Mouse (Mus musculus) lung, postnatal 0 days (tissue): ENCODE measurements around the gene Runx3. TPM values are rescaled to one million over a fixed set of nuclear protein-coding genes. Genes with fewer than 3 reads are reported as not detected.

Experiments used
- ATAC-seq: fragments of 200-750 bp; cut with Nextera tagmentation; 2 replicates; pipeline ENCODE4 v1.8.0; 2017; ENCODE audit warnings: moderate library complexity
- DNase-seq: peaks from one replicate; pipeline ENCODE4 v3.0.0-alpha.2; 2016; ENCODE audit warnings: low spot score
- H3K27ac ChIP-seq: fragments of 300-500 bp; sonication (generic); 2 replicates; pipeline ENCODE4 v1.5.1; 2014; ENCODE audit warnings: antibody characterized with exemption, mild to moderate bottlenecking, low read length, mixed read lengths
- H3K27me3 ChIP-seq: fragments of 300-500 bp; sonication (generic); replicated peaks from 2 replicates; pipeline ENCODE4 v1.6.1; 2014; ENCODE audit warnings: low read length, mixed read lengths; ENCODE audit not compliant: insufficient read depth
- H3K36me3 ChIP-seq: fragments of 300-500 bp; sonication (generic); 2 replicates; pipeline ENCODE4 v1.6.1; 2014; ENCODE audit warnings: low read length, mixed read lengths; ENCODE audit not compliant: insufficient read depth
- H3K4me1 ChIP-seq: fragments of 300-500 bp; sonication (generic); 2 replicates; pipeline ENCODE4 v1.6.1; 2014; ENCODE audit warnings: antibody characterized with exemption, low read depth, low read length, mixed read lengths; ENCODE audit not compliant: insufficient read depth
- H3K4me2 ChIP-seq: fragments of 300-500 bp; sonication (generic); replicated peaks from 2 replicates; pipeline ENCODE4 v1.6.1; 2014; ENCODE audit warnings: low read depth, mild to moderate bottlenecking, low read length, moderate library complexity, mixed read lengths
- H3K4me3 ChIP-seq: fragments of 300-500 bp; sonication (generic); 2 replicates; pipeline ENCODE4 v1.5.1; 2014; ENCODE audit warnings: low read depth, low read length
- H3K9ac ChIP-seq: fragments of 300-500 bp; sonication (generic); replicated peaks from 2 replicates; pipeline ENCODE4 v1.6.1; 2014; ENCODE audit warnings: low read depth, mild to moderate bottlenecking
- H3K9me3 ChIP-seq: fragments of 300-500 bp; sonication (generic); 2 replicates; pipeline ENCODE4 v1.6.1; 2016; ENCODE audit warnings: low read length, mixed read lengths
- CTCF ChIP-seq: IDR thresholded peaks from 2 replicates; pipeline ENCODE4 v1.5.1; 2016; ENCODE audit warnings: antibody characterized with exemption, mild to moderate bottlenecking
- EP300 ChIP-seq: IDR thresholded peaks from 2 replicates; pipeline ENCODE4 v1.6.1; 2016; ENCODE audit warnings: antibody characterized with exemption, mild to moderate bottlenecking, control low read depth
- WGBS: fragments of 180-500 bp; shearing (Covaris S2); extraction: QIAGEN DNeasy Blood & Tissue Kit; methylation state at CpG from one replicate; pipeline ENCODE4 v1.1.7; 2014; 5-methylcytosine and 5-hydroxymethylcytosine counted together
- polyA plus RNA-seq: library from polyadenylated mRNA; unstranded; fragments of >200 nt; fragmentation: Nextera tagmentation; extraction: Ambion mirVana; gene quantifications from 2 replicates; pipeline ENCODE4 v1.2.1, GENCODE M21; 2015

The Runx3 gene
- polyA plus RNA-seq, 1 experiment from 2014 or later: 0.13 TPM

GRCm38 (mm10) chr4:135106968-135107367 lies 13.5 kb upstream of the Runx3 start:
- ATAC-seq (no peak), DNase-seq (no peak)
- Histone ChIP-seq H3K4me3 (no peak overlapping the region), H3K4me1 (no peaks in the 10 kb centered on the region), H3K27me3 (no peaks in the 10 kb centered on the region), H3K27ac (no peak overlapping the region), H3K9ac (no peak overlapping the region), H3K36me3 (no peaks in the 10 kb centered on the region), H3K9me3 (no peaks in the 10 kb centered on the region), H3K4me2 (no peak overlapping the region)
- TF ChIP-seq CTCF: no peak
- TF ChIP-seq EP300: no peak
- WGBS: 46% methylated on average over 4 of the region's 4 CpGs

- H3K36me3 ChIP-seq: no peaks in the 10 kb centered on the region
- H3K27me3 ChIP-seq: no peaks in the 10 kb centered on the region
- H3K9ac ChIP-seq: no peak overlapping the region
- DNase-seq: no peak
- no peak for ATAC-seq
- no peak overlapping the region for H3K4me2 ChIP-seq
- H3K27ac ChIP-seq: no peak overlapping the region
- TF ChIP-seq CTCF: no peak
- TF ChIP-seq EP300: no peak
- H3K9me3 ChIP-seq: no peaks in the 10 kb centered on the region
- no peaks in the 10 kb centered on the region for H3K4me1 ChIP-seq
- 60% methylated on average over 3 of the region's 3 CpGs for WGBS
- no peak overlapping the region for H3K4me3 ChIP-seq
These were observed 11.8 kb upstream of the Runx3 start for GRCm38 (mm10) chr4:135108666-135109065.

- ATAC-seq (no peak), DNase-seq (no peak)
- H3K4me3 ChIP-seq: no peak overlapping the region
- H3K9ac ChIP-seq: no peak overlapping the region
- H3K4me2 ChIP-seq: no peak overlapping the region
- H3K4me1 ChIP-seq: no peaks in the 10 kb centered on the region
- TF ChIP-seq CTCF: no peak
- no peak for TF ChIP-seq EP300
- no peaks in the 10 kb centered on the region for H3K9me3 ChIP-seq
- WGBS: 88% methylated on average over 6 of the region's 8 CpGs
- no peaks in the 10 kb centered on the region for H3K27me3 ChIP-seq
- no peak overlapping the region for H3K27ac ChIP-seq
- H3K36me3 ChIP-seq: no peaks in the 10 kb centered on the region
These were observed 6.8 kb upstream of the Runx3 start for GRCm38 (mm10) chr4:135113656-135114055.

GRCm38 (mm10) chr4:135114301-135114700 lies 6.2 kb upstream of the Runx3 start:
- no peak for TF ChIP-seq CTCF
- TF ChIP-seq EP300: no peak
- no peak overlapping the region for H3K27ac ChIP-seq
- H3K4me2 ChIP-seq: no peak overlapping the region
- H3K9ac ChIP-seq: no peak overlapping the region
- no peaks in the 10 kb centered on the region for H3K9me3 ChIP-seq
- H3K36me3 ChIP-seq: no peaks in the 10 kb centered on the region
- no peak overlapping the region for H3K4me3 ChIP-seq
- WGBS: 75% methylated on average over 10 of the region's 10 CpGs
- no peak for ATAC-seq
- no peaks in the 10 kb centered on the region for H3K27me3 ChIP-seq
- no peak for DNase-seq
- H3K4me1 ChIP-seq: no peaks in the 10 kb centered on the region

GRCm38 (mm10) chr4:135115426-135116170 lies 4.9 kb upstream of the Runx3 start:
- DNase-seq (no peak), ATAC-seq (no peak)
- TF ChIP-seq CTCF (no peak), EP300 (no peak)
- Histone ChIP-seq H3K27ac (no peak overlapping the region), H3K4me1 (no peaks in the 10 kb centered on the region), H3K9me3 (no peaks in the 10 kb centered on the region), H3K4me3 (no peak overlapping the region), H3K36me3 (no peaks in the 10 kb centered on the region), H3K27me3 (no peaks in the 10 kb centered on the region), H3K9ac (no peak overlapping the region), H3K4me2 (no peak overlapping the region)
- WGBS: 28% methylated on average over 14 of the region's 14 CpGs

- WGBS: 58% methylated on average over 5 of the region's 5 CpGs
- ATAC-seq (no peak), DNase-seq (no peak)
- Histone ChIP-seq H3K9ac (no peak overlapping the region), H3K9me3 (no peaks in the 10 kb centered on the region), H3K27ac (no peak overlapping the region), H3K4me3 (no peak overlapping the region), H3K4me1 (no peaks in the 10 kb centered on the region), H3K36me3 (no peaks in the 10 kb centered on the region), H3K27me3 (no peaks in the 10 kb centered on the region), H3K4me2 (no peak overlapping the region)
- TF ChIP-seq EP300: no peak
- no peak for TF ChIP-seq CTCF
These were observed 4.1 kb upstream of the Runx3 start for GRCm38 (mm10) chr4:135116391-135116790.
